Mouse (Mus musculus): ENCODE measurements around the gene Aak1. TPM values are rescaled to one million over a fixed set of nuclear protein-coding genes. Genes with fewer than 3 reads are reported as not detected.

Aak1 gene
- polyA plus RNA-seq, 1 experiment from 2014 or later: 19.4 TPM

GRCm38 (mm10) chr6:86994254-86994653 is 144.9 kb downstream of the Aak1 start:
- peaks cover 32% of the 10 kb centered on the region for H3K4me1 ChIP-seq

GRCm38 (mm10) chr6:86996629-86997307 is 147.5 kb downstream of the Aak1 start:
- WGBS: 82% methylated on average over 5 of the region's 5 CpGs
- Histone ChIP-seq H3K4me1 (peaks cover 16% of the 10 kb centered on the region; the same call in 1 of the 2 replicates), H3K9me3 (no peaks in the 10 kb centered on the region), H3K36me3 (peaks cover 30% of the 10 kb centered on the region), H3K27me3 (ENCODE audit: insufficient read depth, poor library complexity, severe bottlenecking) (0 out of 2 replicates have a peak, but pooled peaks cover 13% of the 10 kb centered on the region), H3K4me3 (no peak overlapping the region), H3K27ac (no peak overlapping the region)
- DNase-seq (ENCODE audit: low spot score): no peak

More at GRCm38 (mm10) chr6:86994254-86994653, 144.9 kb downstream of the Aak1 start:
- Histone ChIP-seq H3K36me3 (peaks cover 30% of the 10 kb centered on the region), H3K9me3 (no peaks in the 10 kb centered on the region), H3K27ac (no peak overlapping the region), H3K27me3 (ENCODE audit: insufficient read depth, poor library complexity, severe bottlenecking) (0 out of 2 replicates have a peak, but pooled peaks cover 13% of the 10 kb centered on the region), H3K4me3 (no peak overlapping the region)
- WGBS: 78% methylated on average over 4 of the region's 4 CpGs
- no peak for DNase-seq (ENCODE audit: low spot score)

GRCm38 (mm10) chr6:86997360-86997759 is 148.0 kb downstream of the Aak1 start:
- H3K27ac ChIP-seq: no peak overlapping the region
- WGBS: 85% methylated on average over 6 of the region's 6 CpGs
- no peaks in the 10 kb centered on the region for H3K9me3 ChIP-seq
- DNase-seq (ENCODE audit: low spot score): no peak
- 0 out of 2 replicates have a peak, but pooled peaks cover 13% of the 10 kb centered on the region for H3K27me3 ChIP-seq (ENCODE audit: insufficient read depth, poor library complexity, severe bottlenecking)
- H3K36me3 ChIP-seq: peaks cover 30% of the 10 kb centered on the region
- no peak overlapping the region for H3K4me3 ChIP-seq
- peaks cover 10% of the 10 kb centered on the region; the same call in 1 of the 2 replicates for H3K4me1 ChIP-seq

- H3K27me3 ChIP-seq (ENCODE audit: insufficient read depth, poor library complexity, severe bottlenecking): no peaks in the 10 kb centered on the region
- H3K27ac ChIP-seq: no peak overlapping the region
Measured at GRCm38 (mm10) chr6:87001995-87002394, 152.7 kb downstream of the Aak1 start.

GRCm38 (mm10) chr6:87002521-87003055 is 153.3 kb downstream of the Aak1 start:
- Histone ChIP-seq H3K27ac (no peak overlapping the region), H3K9me3 (no peaks in the 10 kb centered on the region), H3K4me1 (0 out of 2 replicates have a peak, but pooled peaks cover 7% of the 10 kb centered on the region), H3K27me3 (ENCODE audit: insufficient read depth, poor library complexity, severe bottlenecking) (no peaks in the 10 kb centered on the region), H3K36me3 (peaks cover 14% of the 10 kb centered on the region; the same call in 1 of the 2 replicates), H3K4me3 (no peak overlapping the region)
- 53% methylated on average over 8 of the region's 8 CpGs for WGBS
- DNase-seq (ENCODE audit: low spot score): peak; percentile 85

More at GRCm38 (mm10) chr6:87001995-87002394, 152.7 kb downstream of the Aak1 start:
- DNase-seq (ENCODE audit: low spot score): no peak
- Histone ChIP-seq H3K9me3 (no peaks in the 10 kb centered on the region), H3K4me1 (0 out of 2 replicates have a peak, but pooled peaks cover 7% of the 10 kb centered on the region), H3K36me3 (peaks cover 19% of the 10 kb centered on the region), H3K4me3 (no peak overlapping the region)
- WGBS: 91% methylated on average over 6 of the region's 6 CpGs

GRCm38 (mm10) chr6:87004099-87004498 is 154.8 kb downstream of the Aak1 start:
- 0 out of 2 replicates have a peak, but pooled peaks cover 3% of the 10 kb centered on the region for H3K36me3 ChIP-seq
- H3K4me3 ChIP-seq: no peak overlapping the region
- peaks cover 7% of the 10 kb centered on the region; the same call in 1 of the 2 replicates for H3K4me1 ChIP-seq
- H3K27ac ChIP-seq: no peak overlapping the region
- no peak for DNase-seq (ENCODE audit: low spot score)
- no peaks in the 10 kb centered on the region for H3K9me3 ChIP-seq
- no peaks in the 10 kb centered on the region for H3K27me3 ChIP-seq (ENCODE audit: insufficient read depth, poor library complexity, severe bottlenecking)
- WGBS: 65% methylated on average over 2 of the region's 2 CpGs

GRCm38 (mm10) chr6:87005577-87005976 is 156.3 kb downstream of the Aak1 start:
- H3K27me3 ChIP-seq (ENCODE audit: insufficient read depth, poor library complexity, severe bottlenecking): no peaks in the 10 kb centered on the region
- 0 out of 2 replicates have a peak, but pooled peaks cover 3% of the 10 kb centered on the region for H3K36me3 ChIP-seq
- no peaks in the 10 kb centered on the region for H3K9me3 ChIP-seq
- no peak overlapping the region for H3K4me3 ChIP-seq
- DNase-seq (ENCODE audit: low spot score): no peak
- H3K4me1 ChIP-seq: peaks cover 12% of the 10 kb centered on the region; the same call in 1 of the 2 replicates
- no peak overlapping the region for H3K27ac ChIP-seq

- 77% methylated on average over 6 of the region's 6 CpGs for WGBS
- H3K27ac ChIP-seq: peak within 1 kb of the TSS; percentile 97
- H3K27me3 ChIP-seq (ENCODE audit: insufficient read depth, poor library complexity, severe bottlenecking): no peaks in the 10 kb centered on the region
- H3K36me3 ChIP-seq: peaks cover 8% of the 10 kb centered on the region; the same call in 1 of the 2 replicates
- no peaks in the 10 kb centered on the region for H3K9me3 ChIP-seq
- H3K4me1 ChIP-seq: peaks cover 7% of the 10 kb centered on the region; the same call in 1 of the 2 replicates
- no peak for DNase-seq (ENCODE audit: low spot score)
- peak within 1 kb of the TSS; percentile 96 for H3K4me3 ChIP-seq
Measured at GRCm38 (mm10) chr6:87008887-87009286, 159.6 kb downstream of the Aak1 start, which contains the start of gene Nfu1. Gene Nfu1, plus strand, starts transcription at chr6:87009236.

- H3K4me3 ChIP-seq: peak overlapping the region; percentile 96
- no peaks in the 10 kb centered on the region for H3K9me3 ChIP-seq
- H3K27ac ChIP-seq: peak overlapping the region; percentile 97
- WGBS: under 1% methylated on average over 36 of the region's 36 CpGs
- peaks cover 7% of the 10 kb centered on the region; the same call in 1 of the 2 replicates for H3K4me1 ChIP-seq
- H3K27me3 ChIP-seq (ENCODE audit: insufficient read depth, poor library complexity, severe bottlenecking): no peaks in the 10 kb centered on the region
- H3K36me3 ChIP-seq: peaks cover 11% of the 10 kb centered on the region
- peak; percentile 97 for DNase-seq (ENCODE audit: low spot score)
Measured at GRCm38 (mm10) chr6:87009692-87010328, 160.5 kb downstream of the Aak1 start.

GRCm38 (mm10) chr6:87016916-87017315 is 167.6 kb downstream of the Aak1 start:
- Histone ChIP-seq H3K27ac (no peak overlapping the region), H3K27me3 (ENCODE audit: insufficient read depth, poor library complexity, severe bottlenecking) (no peaks in the 10 kb centered on the region), H3K9me3 (peaks cover 7% of the 10 kb centered on the region), H3K4me1 (peaks cover 4% of the 10 kb centered on the region), H3K4me3 (no peak overlapping the region), H3K36me3 (peaks cover 65% of the 10 kb centered on the region)
- DNase-seq (ENCODE audit: low spot score): no peak
- WGBS: 54% methylated on average over 4 of the region's 4 CpGs

- no peaks in the 10 kb centered on the region for H3K27me3 ChIP-seq (ENCODE audit: insufficient read depth, poor library complexity, severe bottlenecking)
Measured at GRCm38 (mm10) chr6:87018874-87019273, 169.6 kb downstream of the Aak1 start.

GRCm38 (mm10) chr6:87021791-87022190 is 172.5 kb downstream of the Aak1 start:
- WGBS: 94% methylated on average over 12 of the region's 12 CpGs
- peaks cover 13% of the 10 kb centered on the region; the same call in 1 of the 2 replicates for H3K4me1 ChIP-seq
- no peak for DNase-seq (ENCODE audit: low spot score)
- H3K36me3 ChIP-seq: peaks cover 74% of the 10 kb centered on the region
- H3K27ac ChIP-seq: no peak overlapping the region
- peaks cover 7% of the 10 kb centered on the region for H3K9me3 ChIP-seq
- no peaks in the 10 kb centered on the region for H3K27me3 ChIP-seq (ENCODE audit: insufficient read depth, poor library complexity, severe bottlenecking)
- H3K4me3 ChIP-seq: no peak overlapping the region

More at GRCm38 (mm10) chr6:87018874-87019273, 169.6 kb downstream of the Aak1 start:
- Histone ChIP-seq H3K27ac (no peak overlapping the region), H3K4me1 (peaks cover 4% of the 10 kb centered on the region), H3K4me3 (no peak overlapping the region), H3K9me3 (peaks cover 7% of the 10 kb centered on the region), H3K36me3 (peaks cover 73% of the 10 kb centered on the region)
- 85% methylated on average over 8 of the region's 8 CpGs for WGBS
- DNase-seq (ENCODE audit: low spot score): no peak

Measured in heart, embryonic 10.5 days (tissue).